Mouse (Mus musculus): ENCODE measurements at regions not wholly inside any gene's neighbourhood (a gene's known extent, or its start where the extent isn't known, plus 50 kb on each side); places are given as distances from the start of the nearest gene placed in this dataset.

DNA sequence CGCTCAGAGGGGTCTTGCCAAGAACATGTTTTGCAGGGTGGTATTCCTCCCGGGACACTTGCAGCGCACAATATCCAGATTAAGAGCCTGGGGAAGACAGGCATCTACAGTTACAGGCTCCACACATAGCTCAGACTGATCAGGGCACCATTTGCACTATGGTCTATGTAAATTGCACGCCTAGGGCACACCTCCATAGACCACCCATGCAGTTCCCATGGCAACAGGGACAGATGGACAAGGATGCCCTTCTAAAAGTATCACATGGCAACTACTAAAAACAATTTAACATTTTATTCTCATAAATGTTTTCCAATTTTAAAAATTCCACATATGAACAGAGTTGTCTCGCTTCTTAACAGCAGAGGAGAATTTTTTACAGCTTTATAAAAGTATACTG, 158.7 kb upstream of the Actbl2 start:
- Histone ChIP-seq H3K36me3 (ENCODE audit: control insufficient read depth, insufficient read depth, low read length) (no peaks in the 10 kb centered on the region), H3K9me3 (ENCODE audit: control insufficient read depth, low read length) (no peaks in the 10 kb centered on the region), H3K9ac (ENCODE audit: low read length) (no peak overlapping the region), H3K4me2 (no peak overlapping the region), H3K27me3 (ENCODE audit: control insufficient read depth, insufficient read depth, low read length) (no peaks in the 10 kb centered on the region), H3K4me1 (ENCODE audit: control insufficient read depth, insufficient read depth, low read length) (no peaks in the 10 kb centered on the region), H3K4me3 (ENCODE audit: low read depth, low read length) (no peak overlapping the region), H3K27ac (ENCODE audit: low read depth, low read length) (no peak overlapping the region)
- 88% methylated on average over 5 of the region's 5 CpGs for WGBS
- DNase-seq (ENCODE audit: low spot score, missing footprints) (no peak), ATAC-seq (ENCODE audit: low FRiP score) (no peak)

DNA sequence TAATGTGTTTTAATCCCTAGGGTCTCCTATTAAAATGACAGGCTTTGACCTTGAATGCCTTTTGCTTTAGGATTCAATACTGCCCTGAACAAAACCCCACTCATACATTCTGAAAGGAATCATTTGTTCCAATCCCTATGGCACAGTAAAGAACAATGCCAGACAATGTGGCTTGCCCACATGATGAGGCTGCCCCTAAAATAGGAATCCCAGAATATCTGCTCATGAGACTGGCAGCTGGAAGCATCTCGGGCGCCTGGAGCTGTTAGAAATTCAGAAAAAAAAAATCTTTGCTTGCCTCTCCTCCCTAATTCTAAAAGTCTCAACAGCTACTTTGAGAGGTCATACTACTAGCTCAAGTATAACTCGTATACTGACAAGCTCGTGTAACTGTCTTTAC, 157.5 kb upstream of the Actbl2 start:
- no peaks in the 10 kb centered on the region for H3K9me3 ChIP-seq (ENCODE audit: control insufficient read depth, low read length)
- no peak overlapping the region for H3K27ac ChIP-seq (ENCODE audit: low read depth, low read length)
- no peak overlapping the region for H3K9ac ChIP-seq (ENCODE audit: low read length)
- no peaks in the 10 kb centered on the region for H3K4me1 ChIP-seq (ENCODE audit: control insufficient read depth, insufficient read depth, low read length)
- DNase-seq (ENCODE audit: low spot score, missing footprints) (no peak), ATAC-seq (ENCODE audit: low FRiP score) (no peak)
- H3K4me2 ChIP-seq, result no peak overlapping the region
- H3K27me3 ChIP-seq (ENCODE audit: control insufficient read depth, insufficient read depth, low read length), result no peaks in the 10 kb centered on the region
- H3K36me3 ChIP-seq (ENCODE audit: control insufficient read depth, insufficient read depth, low read length), result no peaks in the 10 kb centered on the region
- 89% methylated on average over 4 of the region's 4 CpGs for WGBS
- no peak overlapping the region for H3K4me3 ChIP-seq (ENCODE audit: low read depth, low read length)

DNA sequence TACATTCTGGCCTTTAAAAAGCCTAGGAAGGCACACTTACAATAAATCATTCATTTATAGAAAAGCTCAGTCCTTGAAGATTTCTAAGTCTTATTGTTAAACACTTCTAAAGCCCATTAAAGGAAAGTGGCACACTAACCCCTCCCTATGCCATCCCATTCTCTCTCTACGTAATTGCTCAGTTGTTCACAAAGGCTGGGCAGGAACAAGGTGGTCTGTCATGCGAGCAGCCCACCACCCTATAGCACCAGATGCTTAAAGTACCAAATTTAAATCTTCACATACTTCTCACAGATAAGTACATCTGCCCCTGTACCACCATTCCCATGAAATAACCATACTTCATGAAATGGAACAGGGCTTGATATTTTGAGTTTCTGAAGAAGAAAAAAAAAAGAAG, 156.1 kb upstream of the Actbl2 start:
- Histone ChIP-seq H3K36me3 (ENCODE audit: control insufficient read depth, insufficient read depth, low read length) (no peaks in the 10 kb centered on the region), H3K27me3 (ENCODE audit: control insufficient read depth, insufficient read depth, low read length) (no peaks in the 10 kb centered on the region), H3K9ac (ENCODE audit: low read length) (no peak overlapping the region), H3K4me2 (no peak overlapping the region), H3K27ac (ENCODE audit: low read depth, low read length) (no peak overlapping the region), H3K4me3 (ENCODE audit: low read depth, low read length) (no peak overlapping the region), H3K4me1 (ENCODE audit: control insufficient read depth, insufficient read depth, low read length) (no peaks in the 10 kb centered on the region), H3K9me3 (ENCODE audit: control insufficient read depth, low read length) (no peaks in the 10 kb centered on the region)
- no peak for ATAC-seq (ENCODE audit: low FRiP score)
- WGBS, result 42% methylated on average over 2 of the region's 2 CpGs
- no peak for DNase-seq (ENCODE audit: low spot score, missing footprints)

DNA sequence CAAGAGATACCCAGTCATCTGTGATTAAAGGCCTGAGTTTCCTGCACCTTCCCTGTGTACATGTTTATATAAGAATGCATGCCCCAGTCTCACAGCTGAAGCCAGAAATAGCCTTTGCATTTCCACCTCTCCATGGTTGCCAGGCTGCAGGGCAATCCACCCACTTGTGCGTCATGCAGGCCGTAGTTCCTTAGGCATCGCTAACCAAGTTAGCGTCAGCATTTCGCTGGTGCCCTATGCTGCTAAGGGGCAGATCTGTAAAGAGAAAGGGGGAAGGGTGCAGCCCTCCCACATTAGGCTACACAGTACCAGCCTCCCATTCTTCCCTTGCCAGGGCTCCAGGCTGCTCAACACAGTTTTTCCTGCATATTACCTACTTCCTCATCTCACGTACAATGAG, 155.6 kb upstream of the Actbl2 start:
- Histone ChIP-seq H3K4me3 (ENCODE audit: low read depth, low read length) (no peak overlapping the region), H3K9ac (ENCODE audit: low read length) (no peak overlapping the region), H3K4me2 (no peak overlapping the region), H3K9me3 (ENCODE audit: control insufficient read depth, low read length) (no peaks in the 10 kb centered on the region), H3K36me3 (ENCODE audit: control insufficient read depth, insufficient read depth, low read length) (no peaks in the 10 kb centered on the region), H3K4me1 (ENCODE audit: control insufficient read depth, insufficient read depth, low read length) (no peaks in the 10 kb centered on the region), H3K27me3 (ENCODE audit: control insufficient read depth, insufficient read depth, low read length) (no peaks in the 10 kb centered on the region), H3K27ac (ENCODE audit: low read depth, low read length) (no peak overlapping the region)
- WGBS, result 75% methylated on average over 6 of the region's 6 CpGs
- DNase-seq (ENCODE audit: low spot score, missing footprints), result no peak
- no peak for ATAC-seq (ENCODE audit: low FRiP score)

DNA sequence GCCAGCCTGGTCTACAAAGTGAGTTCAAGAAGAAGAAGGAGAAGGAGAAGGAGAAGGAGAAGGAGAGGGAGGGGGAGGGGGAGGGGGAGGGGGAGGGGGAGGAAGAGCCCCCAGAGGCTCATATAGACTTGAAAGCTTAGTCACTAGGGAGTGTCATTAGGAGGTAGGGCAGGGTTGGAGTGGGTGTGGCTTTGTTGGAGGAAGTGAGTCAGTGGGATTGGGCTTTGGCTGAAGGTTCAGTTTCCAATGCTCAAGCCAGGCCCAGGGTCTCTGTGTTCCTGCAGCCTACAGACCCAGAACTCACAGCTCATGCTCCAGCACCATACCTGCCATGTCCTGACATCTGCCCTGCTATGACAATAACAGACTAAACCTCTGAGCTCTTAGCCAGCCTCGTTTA, 154.4 kb upstream of the Actbl2 start:
- ATAC-seq (ENCODE audit: low FRiP score) (no peak), DNase-seq (ENCODE audit: low spot score, missing footprints) (no peak)
- Histone ChIP-seq H3K4me1 (ENCODE audit: control insufficient read depth, insufficient read depth, low read length) (no peaks in the 10 kb centered on the region), H3K27me3 (ENCODE audit: control insufficient read depth, insufficient read depth, low read length) (no peaks in the 10 kb centered on the region), H3K4me3 (ENCODE audit: low read depth, low read length) (no peak overlapping the region), H3K9me3 (ENCODE audit: control insufficient read depth, low read length) (no peaks in the 10 kb centered on the region), H3K9ac (ENCODE audit: low read length) (no peak overlapping the region), H3K36me3 (ENCODE audit: control insufficient read depth, insufficient read depth, low read length) (no peaks in the 10 kb centered on the region), H3K4me2 (no peak overlapping the region), H3K27ac (ENCODE audit: low read depth, low read length) (no peak overlapping the region)
- WGBS, result 79% methylated on average over 1 of the region's 1 CpGs

DNA sequence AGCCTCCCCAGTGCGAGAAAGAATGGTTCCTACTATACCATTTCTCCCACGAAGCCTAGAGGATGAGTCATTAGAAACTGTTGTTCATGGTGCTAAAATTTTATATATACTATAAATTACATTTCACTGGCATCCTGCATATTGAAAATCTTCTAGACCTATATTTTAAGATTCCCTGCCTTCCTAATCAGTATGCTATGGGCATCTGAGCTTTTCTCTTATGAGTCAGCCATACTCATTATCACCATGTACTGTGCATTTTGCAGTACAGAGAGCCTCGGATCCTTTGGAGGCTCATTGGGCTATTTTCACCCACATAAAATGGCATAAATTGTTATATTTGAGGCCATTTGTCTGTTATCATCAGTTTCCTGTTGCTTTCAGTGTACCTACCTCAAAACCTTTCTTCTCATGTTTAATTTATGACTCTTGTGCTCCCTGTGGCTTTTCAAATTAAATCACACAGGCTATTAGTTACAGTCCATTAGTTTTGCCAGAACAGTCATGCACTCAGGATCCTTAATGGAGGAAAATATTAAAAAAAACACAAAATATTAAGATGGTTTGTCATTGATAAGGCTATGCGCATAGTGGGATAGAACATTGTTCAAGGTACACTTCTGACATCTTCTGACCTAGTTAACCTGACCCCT, 150.1 kb upstream of the Actbl2 start:
- Histone ChIP-seq H3K36me3 (ENCODE audit: control insufficient read depth, insufficient read depth, low read length) (no peaks in the 10 kb centered on the region), H3K9ac (ENCODE audit: low read length) (no peak overlapping the region), H3K9me3 (ENCODE audit: control insufficient read depth, low read length) (no peaks in the 10 kb centered on the region), H3K4me2 (no peak overlapping the region), H3K27ac (ENCODE audit: low read depth, low read length) (no peak overlapping the region), H3K4me3 (ENCODE audit: low read depth, low read length) (no peak overlapping the region), H3K27me3 (ENCODE audit: control insufficient read depth, insufficient read depth, low read length) (no peaks in the 10 kb centered on the region), H3K4me1 (ENCODE audit: control insufficient read depth, insufficient read depth, low read length) (no peaks in the 10 kb centered on the region)
- DNase-seq (ENCODE audit: low spot score, missing footprints) (no peak), ATAC-seq (ENCODE audit: low FRiP score) (no peak)
- 92% methylated on average over 4 of the region's 4 CpGs for WGBS

DNA sequence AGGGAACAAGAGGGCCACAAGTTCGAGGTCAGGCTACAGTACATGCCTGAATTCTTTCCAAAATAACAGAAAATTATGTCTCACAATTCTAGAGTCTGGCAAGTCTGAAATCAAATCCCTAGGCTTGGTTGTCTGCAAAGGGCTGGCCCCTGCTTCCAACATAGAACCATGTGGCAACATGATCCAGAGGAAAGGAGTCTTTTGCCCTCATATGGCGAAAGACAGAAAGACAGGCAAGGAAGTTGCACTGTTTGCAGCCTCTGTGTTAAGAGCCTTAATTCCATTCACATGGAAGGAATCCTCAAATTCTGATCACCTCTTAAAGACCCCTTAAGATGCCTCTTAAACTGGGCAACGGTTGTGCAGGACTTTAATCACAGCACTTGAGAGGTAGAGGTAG, 123.7 kb upstream of the Actbl2 start:
- no peaks in the 10 kb centered on the region for H3K4me1 ChIP-seq (ENCODE audit: control insufficient read depth, insufficient read depth, low read length)

DNA sequence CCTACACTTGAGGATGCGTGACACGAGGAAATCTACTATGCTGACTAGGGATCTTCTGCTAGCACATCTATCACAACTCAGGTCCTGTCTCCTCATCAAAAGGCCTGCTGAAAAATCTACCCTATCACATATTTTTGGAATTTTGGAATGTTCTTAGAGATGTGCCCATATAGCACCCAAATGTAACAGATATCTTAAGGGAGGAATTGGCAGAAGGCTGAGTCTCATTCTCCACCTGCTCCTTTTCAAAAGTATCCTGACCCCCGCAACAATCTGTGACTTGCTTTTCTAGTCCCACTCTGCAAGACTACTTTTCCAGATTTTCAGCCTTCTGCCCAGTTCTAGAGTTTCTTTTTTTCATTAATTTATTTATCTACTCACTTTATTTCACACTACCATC, 118.4 kb upstream of the Actbl2 start:
- Histone ChIP-seq H3K27me3 (ENCODE audit: control insufficient read depth, insufficient read depth, low read length) (no peaks in the 10 kb centered on the region), H3K4me1 (ENCODE audit: control insufficient read depth, insufficient read depth, low read length) (no peaks in the 10 kb centered on the region), H3K4me3 (ENCODE audit: low read depth, low read length) (no peak overlapping the region), H3K9me3 (ENCODE audit: control insufficient read depth, low read length) (no peaks in the 10 kb centered on the region), H3K4me2 (no peak overlapping the region), H3K36me3 (ENCODE audit: control insufficient read depth, insufficient read depth, low read length) (no peaks in the 10 kb centered on the region), H3K9ac (ENCODE audit: low read length) (no peak overlapping the region), H3K27ac (ENCODE audit: low read depth, low read length) (no peak overlapping the region)
- no peak for ATAC-seq (ENCODE audit: low FRiP score)
- no peak for DNase-seq (ENCODE audit: low spot score, missing footprints)
- WGBS, result 91% methylated on average over 3 of the region's 3 CpGs

More for the DNA sequence above, 123.7 kb upstream of the Actbl2 start:
- no peak overlapping the region for H3K27ac ChIP-seq (ENCODE audit: low read depth, low read length)
- no peak for ATAC-seq (ENCODE audit: low FRiP score)
- no peak for DNase-seq (ENCODE audit: low spot score, missing footprints)
- H3K4me2 ChIP-seq, result no peak overlapping the region
- H3K9me3 ChIP-seq (ENCODE audit: control insufficient read depth, low read length), result no peaks in the 10 kb centered on the region
- no peak overlapping the region for H3K9ac ChIP-seq (ENCODE audit: low read length)
- no peaks in the 10 kb centered on the region for H3K36me3 ChIP-seq (ENCODE audit: control insufficient read depth, insufficient read depth, low read length)
- 77% methylated on average over 3 of the region's 3 CpGs for WGBS
- H3K27me3 ChIP-seq (ENCODE audit: control insufficient read depth, insufficient read depth, low read length), result no peaks in the 10 kb centered on the region
- no peak overlapping the region for H3K4me3 ChIP-seq (ENCODE audit: low read depth, low read length)

DNA sequence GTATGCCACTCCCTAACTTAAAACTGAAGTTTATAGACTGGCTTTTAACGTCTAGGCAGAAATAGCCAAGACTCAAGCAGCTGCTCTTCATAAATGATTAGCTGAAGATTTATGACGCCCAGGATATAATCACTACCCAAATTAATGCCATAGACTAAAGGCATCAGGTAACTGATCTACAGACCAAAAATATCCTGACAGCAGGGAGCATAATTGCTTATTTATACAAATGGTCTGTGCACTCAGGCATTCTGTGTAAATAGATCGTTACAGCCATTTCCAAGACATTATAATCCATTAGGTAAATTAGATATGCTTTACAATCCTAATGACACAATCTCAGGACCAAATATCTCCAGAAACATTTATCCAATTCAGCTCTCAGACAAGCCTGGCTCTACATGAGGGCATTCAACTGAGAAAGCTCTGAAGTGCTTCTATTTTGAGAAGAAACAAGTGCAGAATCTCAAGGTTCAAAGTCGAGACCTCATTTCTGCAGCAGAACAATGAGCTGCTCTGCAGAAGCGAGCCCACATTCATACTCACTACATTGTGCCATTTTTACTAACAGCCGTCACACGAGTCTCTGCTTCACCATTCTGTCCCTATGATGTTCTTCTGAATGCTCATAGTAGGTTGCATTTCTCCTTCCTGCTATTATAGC, 111.9 kb upstream of the Actbl2 start:
- H3K27me3 ChIP-seq (ENCODE audit: control insufficient read depth, insufficient read depth, low read length), result no peaks in the 10 kb centered on the region
- no peaks in the 10 kb centered on the region for H3K36me3 ChIP-seq (ENCODE audit: control insufficient read depth, insufficient read depth, low read length)
- H3K4me3 ChIP-seq (ENCODE audit: low read depth, low read length), result no peak overlapping the region
- no peak overlapping the region for H3K4me2 ChIP-seq
- 84% methylated on average over 7 of the region's 7 CpGs for WGBS
- ATAC-seq (ENCODE audit: low FRiP score), result no peak
- no peaks in the 10 kb centered on the region for H3K9me3 ChIP-seq (ENCODE audit: control insufficient read depth, low read length)
- no peak overlapping the region for H3K27ac ChIP-seq (ENCODE audit: low read depth, low read length)
- DNase-seq (ENCODE audit: low spot score, missing footprints), result no peak
- H3K9ac ChIP-seq (ENCODE audit: low read length), result no peak overlapping the region
- H3K4me1 ChIP-seq (ENCODE audit: control insufficient read depth, insufficient read depth, low read length), result no peaks in the 10 kb centered on the region

All from midbrain, embryonic 11.5 days (tissue).